Mouse (Mus musculus) myocyte (in vitro differentiated cells): ENCODE data around the gene Peli3. TPM values are rescaled to one million over a fixed set of nuclear protein-coding genes. Genes with fewer than 3 reads are reported as not detected.

Experiments
- H3K27me3 ChIP-seq: one replicate; pipeline ENCODE4 v1.6.1; 2011; ENCODE audit not compliant: control insufficient read depth, insufficient read depth, insufficient read length
- H3K36me3 ChIP-seq: one replicate; pipeline ENCODE4 v1.6.1; 2011; ENCODE audit not compliant: control insufficient read depth, insufficient read depth
- H3K4me2 ChIP-seq: one replicate; pipeline ENCODE4 v1.6.1; 2011; ENCODE audit warnings: low read depth, control low read depth
- H3K4me3 ChIP-seq: one replicate; pipeline ENCODE4 v1.5.1; 2011; ENCODE audit warnings: mild to moderate bottlenecking, control low read depth, moderate library complexity
- H3K79me2 ChIP-seq: one replicate; pipeline ENCODE4 v1.6.1; 2011; ENCODE audit not compliant: control insufficient read depth, insufficient read depth
- H3ac ChIP-seq: one replicate; pipeline ENCODE4 v1.6.1; 2011; ENCODE audit not compliant: control insufficient read depth, insufficient read length
- CEBPB ChIP-seq: IDR thresholded peaks from 2 replicates; pipeline ENCODE4 v1.6.1; 2011; ENCODE audit warnings: mild to moderate bottlenecking, moderate library complexity; ENCODE audit not compliant: poor library complexity, insufficient read depth, severe bottlenecking
- E2F4 ChIP-seq: IDR thresholded peaks from one replicate; pipeline ENCODE4 v1.6.1; 2011; ENCODE audit warnings: mild to moderate bottlenecking, control low read depth, moderate library complexity; ENCODE audit not compliant: insufficient read depth
- MAX ChIP-seq: IDR thresholded peaks from one replicate; pipeline ENCODE4 v1.6.1; 2011; ENCODE audit warnings: low read depth, mild to moderate bottlenecking, control low read depth
- MYOD1 ChIP-seq, 3 experiments: IDR thresholded peaks; one replicate each; pipeline ENCODE4 v1.6.1; 2011; ENCODE audit warnings: control low read depth in 2 of 3, low read depth in 2 of 3, mild to moderate bottlenecking in 2 of 3, moderate library complexity in 1 of 3; ENCODE audit not compliant: insufficient read length in 2 of 3, control insufficient read depth in 1 of 3
- MYOG ChIP-seq, 3 experiments: IDR thresholded peaks; one replicate each; pipeline ENCODE4 v1.6.1; 2011; ENCODE audit warnings: control low read depth in 2 of 3, low read depth in 2 of 3, mild to moderate bottlenecking in 2 of 3; ENCODE audit not compliant: insufficient read length in 2 of 3, control insufficient read depth in 1 of 3, insufficient read depth in 1 of 3
- POLR2A ChIP-seq: IDR thresholded peaks from one replicate; pipeline ENCODE4 v1.6.1; 2011; ENCODE audit warnings: low read depth, mild to moderate bottlenecking, control low read depth, moderate library complexity; ENCODE audit not compliant: insufficient read length
- POLR2AphosphoS2 ChIP-seq: IDR thresholded peaks from one replicate; pipeline ENCODE4 v1.6.1; 2011; ENCODE audit warnings: low read depth, control low read depth; ENCODE audit not compliant: insufficient read length
- REST ChIP-seq: IDR thresholded peaks from one replicate; pipeline ENCODE4 v1.6.1; 2011; ENCODE audit warnings: mild to moderate bottlenecking, control low read depth, moderate library complexity; ENCODE audit not compliant: insufficient read depth, insufficient read length
- SRF ChIP-seq: IDR thresholded peaks from one replicate; pipeline ENCODE4 v1.6.1; 2011; ENCODE audit warnings: low read depth; ENCODE audit not compliant: control insufficient read depth, insufficient read length
- TCF12 ChIP-seq: IDR thresholded peaks from one replicate; pipeline ENCODE4 v1.6.1; 2011; ENCODE audit warnings: mild to moderate bottlenecking, control low read depth; ENCODE audit not compliant: poor library complexity, insufficient read depth, severe bottlenecking
- TCF3 ChIP-seq: IDR thresholded peaks from one replicate; pipeline ENCODE4 v1.6.1; 2011; ENCODE audit warnings: low read depth, control low read depth; ENCODE audit not compliant: insufficient read length
- USF1 ChIP-seq: IDR thresholded peaks from one replicate; pipeline ENCODE4 v1.6.1; 2011; ENCODE audit warnings: low read depth, mild to moderate bottlenecking, control low read depth, moderate library complexity
- polyA plus RNA-seq: library from polyadenylated mRNA; unstranded; fragments of >200 nt; fragmentation: generic; extraction: Trizol; gene quantifications from one replicate; pipeline ENCODE4 v1.2.1, GENCODE M21; 2012; ENCODE audit warnings: missing spikeins

Gene Peli3
- polyA plus RNA-seq, 1 experiment, result 0.49 TPM

DNA sequence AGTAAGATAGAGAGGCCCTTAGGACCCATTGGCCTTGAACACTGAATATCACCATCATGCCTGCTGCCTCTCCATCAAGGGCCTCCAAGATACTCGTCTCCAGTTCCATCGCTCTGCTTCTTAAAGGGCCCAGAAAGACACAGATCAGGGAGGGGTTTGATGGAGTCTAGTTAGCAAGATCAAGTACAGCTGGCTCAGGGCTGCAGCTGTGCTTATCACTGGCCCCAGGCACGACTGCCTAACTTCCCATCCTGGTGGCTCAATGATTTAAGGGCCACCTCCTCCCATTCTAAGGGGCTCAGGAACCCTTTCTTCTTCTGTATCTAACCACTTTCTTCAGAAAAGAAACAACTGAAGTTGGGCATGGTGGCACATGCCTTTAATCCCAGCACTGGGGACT lies 51.1 kb downstream of the Peli3 start:
- Histone ChIP-seq H3K4me2 (no peak overlapping the region), H3K36me3 (no peaks in the 10 kb centered on the region), H3K79me2 (no peaks in the 10 kb centered on the region), H3K27me3 (no peaks in the 10 kb centered on the region), H3K4me3 (no peak overlapping the region), H3ac (no peak overlapping the region)
- TF ChIP-seq USF1, result no peak
- TF ChIP-seq MYOD1 (IDR thresholded peaks at IDR 0.05; ENCODE audit: control insufficient read depth in 1 of 3, insufficient read length in 2 of 3, low read depth in 2 of 3), result no peak
- no peak for TF ChIP-seq CEBPB
- TF ChIP-seq SRF, result no peak
- no peak for TF ChIP-seq E2F4
- no peak for TF ChIP-seq TCF12
- TF ChIP-seq POLR2AphosphoS2, result no peak

DNA sequence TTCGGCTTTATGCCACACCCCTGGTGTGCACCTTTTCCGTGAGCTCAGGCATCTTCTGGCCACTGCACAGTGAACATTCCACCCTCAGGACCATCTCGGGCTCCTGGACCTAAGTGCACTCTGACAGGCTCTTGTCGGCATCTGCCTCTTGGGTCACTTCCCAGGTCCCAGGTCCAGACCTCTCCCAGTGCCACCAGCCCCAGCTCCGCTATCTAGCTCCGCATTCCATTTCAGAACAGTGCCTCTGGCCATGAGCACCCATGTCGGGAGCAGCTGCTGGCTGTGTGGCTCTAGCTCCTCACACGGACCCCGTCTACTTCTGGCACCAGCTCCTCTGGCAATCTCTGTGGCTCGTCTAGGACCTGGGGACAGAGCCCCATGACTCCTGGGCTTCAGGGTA lies 53.1 kb downstream of the Peli3 start:
- TF ChIP-seq POLR2A, result no peak
- no peak for TF ChIP-seq TCF3
- TF ChIP-seq POLR2AphosphoS2, result no peak
- no peak for TF ChIP-seq MAX
- TF ChIP-seq USF1, result no peak
- TF ChIP-seq MYOD1 (IDR thresholded peaks at IDR 0.05; ENCODE audit: control insufficient read depth in 1 of 3, insufficient read length in 2 of 3, low read depth in 2 of 3), result no peak
- no peak for TF ChIP-seq SRF
- TF ChIP-seq CEBPB, result no peak
- Histone ChIP-seq H3K4me2 (no peak overlapping the region), H3K27me3 (no peaks in the 10 kb centered on the region), H3K36me3 (no peaks in the 10 kb centered on the region), H3K79me2 (no peaks in the 10 kb centered on the region), H3ac (no peak overlapping the region), H3K4me3 (no peak overlapping the region)

DNA sequence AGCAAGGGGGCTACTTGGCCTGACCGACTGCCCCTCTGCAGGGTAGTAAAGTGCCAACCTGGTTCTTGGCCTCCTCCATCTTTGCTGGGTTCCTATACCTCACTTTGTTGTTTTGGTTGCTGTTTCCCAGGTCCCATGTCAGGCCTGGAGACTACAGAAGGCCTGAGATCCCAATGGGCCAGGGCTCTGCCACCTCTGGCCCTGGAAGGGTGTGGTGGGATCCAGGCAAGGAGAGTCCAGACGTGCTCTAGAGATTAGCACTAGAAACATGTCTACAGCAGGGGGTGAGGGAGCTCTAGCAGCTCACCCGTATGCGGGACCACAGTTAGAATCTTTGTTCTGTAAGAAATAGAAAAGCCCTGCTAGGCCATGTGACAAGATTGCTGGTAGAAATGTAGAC lies 59.0 kb downstream of the Peli3 start:
- no peak overlapping the region for H3K4me2 ChIP-seq
- no peak overlapping the region for H3ac ChIP-seq
- no peak overlapping the region for H3K4me3 ChIP-seq
- H3K36me3 ChIP-seq, result no peaks in the 10 kb centered on the region
- no peak for TF ChIP-seq USF1
- TF ChIP-seq SRF, result no peak
- no peak for TF ChIP-seq TCF12
- TF ChIP-seq REST, result no peak
- TF ChIP-seq MAX, result no peak
- TF ChIP-seq MYOD1 (IDR thresholded peaks at IDR 0.05; ENCODE audit: control insufficient read depth in 1 of 3, insufficient read length in 2 of 3, low read depth in 2 of 3), result no peak
- TF ChIP-seq E2F4, result no peak
- no peak for TF ChIP-seq CEBPB
- no peak for TF ChIP-seq TCF3
- TF ChIP-seq POLR2A, result no peak
- no peak for TF ChIP-seq POLR2AphosphoS2
- no peak for TF ChIP-seq MYOG (IDR thresholded peaks at IDR 0.05; ENCODE audit: control insufficient read depth in 1 of 3, insufficient read depth in 1 of 3, insufficient read length in 2 of 3, low read depth in 2 of 3)
- H3K79me2 ChIP-seq, result no peaks in the 10 kb centered on the region
- no peaks in the 10 kb centered on the region for H3K27me3 ChIP-seq

Other genes with a start within 250 kb of the Peli3 start
- gene Gm960, start 244.5 kb downstream of the Peli3 start, polyA plus RNA-seq, result 0.90 TPM
- 0.56 TPM for gene Sptbn2, start 232.0 kb downstream of the Peli3 start, polyA plus RNA-seq
- gene Rbm4b, start 186.6 kb downstream of the Peli3 start, polyA plus RNA-seq, result 4.8 TPM
- gene Rbm4, start 149.2 kb downstream of the Peli3 start, polyA plus RNA-seq, result 66.4 TPM
- 8.1 TPM for gene Gm21992, start 131.5 kb downstream of the Peli3 start, polyA plus RNA-seq
- 46.8 TPM for gene Rbm14, start 131.5 kb downstream of the Peli3 start, polyA plus RNA-seq
- 40.4 TPM for gene Ccs, start 103.8 kb downstream of the Peli3 start, polyA plus RNA-seq
- gene Ccdc87, start 103.8 kb downstream of the Peli3 start, polyA plus RNA-seq, result 0.04 TPM
- 6.6 TPM for gene Ctsf, start 88.0 kb downstream of the Peli3 start, polyA plus RNA-seq
- 418 TPM for gene Actn3, start 65.2 kb downstream of the Peli3 start, polyA plus RNA-seq
- 9.3 TPM for gene Zdhhc24, start 64.5 kb downstream of the Peli3 start, polyA plus RNA-seq
- 3.6 TPM for gene Bbs1, start 36.5 kb downstream of the Peli3 start, polyA plus RNA-seq
- 71.6 TPM for gene Dpp3, start 14.8 kb downstream of the Peli3 start, polyA plus RNA-seq
- 62.6 TPM for gene Mrpl11, start 19.0 kb upstream of the Peli3 start, polyA plus RNA-seq
- 0.02 TPM for gene Npas4, start 47.2 kb upstream of the Peli3 start, polyA plus RNA-seq
- 8.7 TPM for gene Slc29a2, start 80.7 kb upstream of the Peli3 start, polyA plus RNA-seq
- 46.7 TPM for gene B4gat1, start 95.7 kb upstream of the Peli3 start, polyA plus RNA-seq
- gene AC124502.3, start 95.8 kb upstream of the Peli3 start, polyA plus RNA-seq, result 1.6 TPM
- gene Brms1, start 98.2 kb upstream of the Peli3 start, polyA plus RNA-seq, result 45.8 TPM
- gene Rin1, start 107.4 kb upstream of the Peli3 start, polyA plus RNA-seq, result 63.9 TPM
- gene Cd248, start 125.0 kb upstream of the Peli3 start, polyA plus RNA-seq, result 10.4 TPM
- gene Tmem151a, start 142.4 kb upstream of the Peli3 start, polyA plus RNA-seq, result 10.1 TPM
- 115 TPM for gene Yif1a, start 145.4 kb upstream of the Peli3 start, polyA plus RNA-seq
- gene Cnih2, start 155.4 kb upstream of the Peli3 start, polyA plus RNA-seq, result 1.6 TPM
- 203 TPM for gene Rab1b, start 163.9 kb upstream of the Peli3 start, polyA plus RNA-seq
- 56.7 TPM for gene Klc2, start 175.4 kb upstream of the Peli3 start, polyA plus RNA-seq